Mouse (Mus musculus) ES-Bruce4 (cell line): Measurements from ENCODE around the gene Dpp8. TPM values are rescaled to one million over a fixed set of nuclear protein-coding genes. Genes with fewer than 3 reads are reported as not detected.

ENCODE experiments used
- H3K27ac ChIP-seq: 2 replicates; pipeline ENCODE4 v1.5.1; 2012; ENCODE audit warnings: low read length, inconsistent platforms; ENCODE audit not compliant: insufficient read depth
- H3K27me3 ChIP-seq: 2 replicates; pipeline ENCODE4 v1.6.1; 2012; ENCODE audit warnings: mild to moderate bottlenecking, low read length, inconsistent platforms; ENCODE audit not compliant: control insufficient read depth, poor library complexity, insufficient read depth, severe bottlenecking
- H3K36me3 ChIP-seq: 2 replicates; pipeline ENCODE4 v1.6.1; 2012; ENCODE audit warnings: inconsistent platforms, mild to moderate bottlenecking, low read length, moderate library complexity; ENCODE audit not compliant: control insufficient read depth, poor library complexity, insufficient read depth, severe bottlenecking
- H3K4me1 ChIP-seq: one replicate; pipeline ENCODE4 v1.8.1; 2011; ENCODE audit warnings: low read length; ENCODE audit not compliant: control insufficient read depth, insufficient read depth
- H3K4me3 ChIP-seq: 2 replicates; pipeline ENCODE4 v1.5.1; 2011; ENCODE audit warnings: low read depth, mild to moderate bottlenecking, low read length
- H3K9ac ChIP-seq: 2 replicates; pipeline ENCODE4 v1.6.1; 2012; ENCODE audit warnings: low read depth, mild to moderate bottlenecking, inconsistent platforms; ENCODE audit not compliant: poor library complexity, severe bottlenecking
- H3K9me3 ChIP-seq: replicated peaks from 2 replicates; pipeline ENCODE4 v1.6.1; 2012; ENCODE audit warnings: mild to moderate bottlenecking, low read length, inconsistent platforms; ENCODE audit not compliant: control insufficient read depth, poor library complexity, insufficient read depth, severe bottlenecking
- CTCF ChIP-seq: IDR thresholded peaks from one replicate; pipeline ENCODE4 v1.8.1; 2011; ENCODE audit warnings: low read depth, low read length
- EP300 ChIP-seq: IDR thresholded peaks from 2 replicates; pipeline ENCODE4 v1.6.1; 2011; ENCODE audit warnings: low read depth, low read length; ENCODE audit not compliant: insufficient read depth
- POLR2A ChIP-seq: IDR thresholded peaks from one replicate; pipeline ENCODE4 v1.8.1; 2011; ENCODE audit warnings: low read length; ENCODE audit not compliant: insufficient read depth
- polyA plus RNA-seq: library from polyadenylated mRNA; stranded (reverse); fragments of >200 nt; gene quantifications from 2 replicates; pipeline ENCODE4 v1.2.4, GENCODE M21; 2011; ENCODE audit warnings: low read depth; ENCODE audit not compliant: missing spikeins, insufficient read depth, insufficient read length

Dpp8 gene
- polyA plus RNA-seq, 1 experiment = 44.5 TPM

- H3K4me1 ChIP-seq = peaks cover 4% of the 10 kb centered on the region
- no peak for TF ChIP-seq EP300
- no peak for TF ChIP-seq CTCF
- TF ChIP-seq POLR2A = no peak
- peak overlapping the region; percentile 44; the same call in 1 of the 2 replicates for H3K9ac ChIP-seq
- H3K27me3 ChIP-seq = 0 out of 2 replicates have a peak, but pooled peaks cover 1% of the 10 kb centered on the region
- H3K4me3 ChIP-seq = peak overlapping the region; percentile 66
- no peaks in the 10 kb centered on the region for H3K36me3 ChIP-seq
- 0 out of 2 replicates have a peak overlapping the region, but pooled peaks have one; percentile 2 for H3K27ac ChIP-seq
- H3K9me3 ChIP-seq = peaks cover 6% of the 10 kb centered on the region; the same call in 1 of the 2 replicates
These were observed 71.0 kb downstream of the Dpp8 start for GRCm38 (mm10) chr9:65103173-65103752.

- TF ChIP-seq CTCF (no peak), POLR2A (no peak), EP300 (no peak)
- no peaks in the 10 kb centered on the region for H3K36me3 ChIP-seq
- no peak overlapping the region for H3K27ac ChIP-seq
- H3K9ac ChIP-seq = no peak overlapping the region
- H3K4me1 ChIP-seq = peaks cover 4% of the 10 kb centered on the region
- H3K27me3 ChIP-seq = 0 out of 2 replicates have a peak, but pooled peaks cover 1% of the 10 kb centered on the region
- H3K4me3 ChIP-seq = no peak overlapping the region
- no peaks in the 10 kb centered on the region for H3K9me3 ChIP-seq
These were observed 74.6 kb downstream of the Dpp8 start for GRCm38 (mm10) chr9:65106821-65107220.

GRCm38 (mm10) chr9:65107893-65108292 lies 75.7 kb downstream of the Dpp8 start:
- no peak overlapping the region for H3K27ac ChIP-seq
- TF ChIP-seq POLR2A (no peak), EP300 (no peak)
- H3K4me1 ChIP-seq = peaks cover 4% of the 10 kb centered on the region
- H3K27me3 ChIP-seq = no peaks in the 10 kb centered on the region
- no peak overlapping the region for H3K9ac ChIP-seq
- no peaks in the 10 kb centered on the region for H3K9me3 ChIP-seq
- no peaks in the 10 kb centered on the region for H3K36me3 ChIP-seq
- H3K4me3 ChIP-seq = no peak overlapping the region

GRCm38 (mm10) chr9:65109132-65110072 lies 77.2 kb downstream of the Dpp8 start:
- peak overlapping the region; percentile 49 for H3K9ac ChIP-seq
- H3K36me3 ChIP-seq = no peaks in the 10 kb centered on the region
- no peaks in the 10 kb centered on the region for H3K27me3 ChIP-seq
- H3K4me3 ChIP-seq = peak overlapping the region; percentile 27
- H3K9me3 ChIP-seq = no peaks in the 10 kb centered on the region
- peaks cover 2% of the 10 kb centered on the region for H3K4me1 ChIP-seq
- TF ChIP-seq EP300 (peak; percentile 94), CTCF (no peak), POLR2A (no peak)
- H3K27ac ChIP-seq = peak overlapping the region; percentile 95

GRCm38 (mm10) chr9:65111698-65112097 lies 79.5 kb downstream of the Dpp8 start:
- TF ChIP-seq CTCF = no peak
- no peak for TF ChIP-seq POLR2A
- no peak for TF ChIP-seq EP300
- no peaks in the 10 kb centered on the region for H3K36me3 ChIP-seq
- no peak overlapping the region for H3K27ac ChIP-seq
- H3K27me3 ChIP-seq = no peaks in the 10 kb centered on the region
- no peak overlapping the region for H3K4me3 ChIP-seq
- H3K9me3 ChIP-seq = no peaks in the 10 kb centered on the region
- H3K9ac ChIP-seq = no peak overlapping the region
- no peaks in the 10 kb centered on the region for H3K4me1 ChIP-seq

GRCm38 (mm10) chr9:65113694-65114093 lies 81.5 kb downstream of the Dpp8 start:
- no peak overlapping the region for H3K4me3 ChIP-seq
- no peaks in the 10 kb centered on the region for H3K36me3 ChIP-seq
- H3K27me3 ChIP-seq = no peaks in the 10 kb centered on the region
- H3K4me1 ChIP-seq = no peaks in the 10 kb centered on the region
- TF ChIP-seq CTCF (no peak), POLR2A (no peak), EP300 (no peak)
- H3K9ac ChIP-seq = no peak overlapping the region
- no peaks in the 10 kb centered on the region for H3K9me3 ChIP-seq
- H3K27ac ChIP-seq = no peak overlapping the region
